Mouse (Mus musculus): ENCODE measurements around the gene Crocc. TPM values are rescaled to one million over a fixed set of nuclear protein-coding genes. Genes with fewer than 3 reads are reported as not detected.

Crocc gene
- polyA plus RNA-seq, 1 experiment from 2014 or later = 10.1 TPM

DNA sequence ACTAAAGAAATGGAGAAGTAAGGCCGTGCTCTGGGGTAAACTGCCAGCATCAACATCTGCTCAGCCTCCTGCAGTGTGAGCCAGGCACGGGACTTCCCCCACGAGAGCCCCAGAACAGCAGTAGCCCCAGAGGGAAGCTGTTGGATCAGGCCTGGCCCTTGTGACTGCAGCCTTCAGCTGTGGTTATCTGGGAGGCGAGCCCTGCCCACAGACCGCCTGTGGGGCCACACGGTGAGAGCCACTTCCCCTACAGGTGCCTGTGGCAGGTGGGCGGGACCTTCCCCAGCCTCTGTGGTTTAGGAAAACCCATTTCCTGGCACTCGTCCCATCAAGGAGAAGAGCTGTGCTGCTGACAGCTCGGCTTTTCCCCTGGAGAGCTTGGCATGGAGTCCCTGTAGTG is 76.9 kb downstream of the Crocc start:
- Histone ChIP-seq H3K9me3 (ENCODE audit: low read length) (peaks cover 3% of the 10 kb centered on the region; the same call in 1 of the 2 replicates), H3K4me1 (ENCODE audit: insufficient read depth, low read length) (peaks cover 16% of the 10 kb centered on the region), H3K4me3 (ENCODE audit: low read length) (no peak overlapping the region), H3K4me2 (replicated peaks; ENCODE audit: low read depth, low read length) (no peak overlapping the region), H3K27me3 (ENCODE audit: insufficient read depth, low read length) (no peaks in the 10 kb centered on the region), H3K36me3 (ENCODE audit: insufficient read depth, low read length) (peaks cover 10% of the 10 kb centered on the region), H3K9ac (replicated peaks; ENCODE audit: low read length) (0 out of 2 replicates have a peak overlapping the region, but pooled peaks have one; percentile 7), H3K27ac (ENCODE audit: low read length) (peak overlapping the region; percentile 21)
- 16% methylated on average over 9 of the region's 9 CpGs for WGBS
- no peak for ATAC-seq (ENCODE audit: low FRiP score, low TSS enrichment)

DNA sequence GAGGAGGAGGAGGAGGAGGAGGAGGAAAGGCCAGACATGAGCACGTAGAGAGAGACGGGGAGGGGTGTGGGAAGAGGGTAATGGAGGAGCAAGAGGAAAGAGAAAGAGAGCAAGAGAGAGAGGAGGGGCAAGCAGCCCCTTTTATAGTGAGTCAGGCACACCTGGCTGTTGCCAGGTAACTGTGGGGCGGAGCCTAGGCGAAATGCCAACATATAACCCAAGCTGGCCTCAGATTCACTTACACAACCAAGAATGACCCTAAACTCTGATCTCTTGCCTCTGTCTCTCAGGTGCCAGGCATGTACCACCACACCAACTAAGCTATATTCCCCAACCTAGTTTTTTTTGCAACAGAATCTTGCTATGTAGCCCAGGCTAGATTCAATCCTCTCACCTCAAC is 77.5 kb downstream of the Crocc start:
- ATAC-seq (ENCODE audit: low FRiP score, low TSS enrichment) = no peak
- no peak overlapping the region for H3K9ac ChIP-seq (replicated peaks; ENCODE audit: low read length)
- H3K4me3 ChIP-seq (ENCODE audit: low read length) = no peak overlapping the region
- no peaks in the 10 kb centered on the region for H3K27me3 ChIP-seq (ENCODE audit: insufficient read depth, low read length)
- H3K4me1 ChIP-seq (ENCODE audit: insufficient read depth, low read length) = peaks cover 9% of the 10 kb centered on the region
- 34% methylated on average over 4 of the region's 4 CpGs for WGBS
- peak overlapping the region; percentile 21 for H3K27ac ChIP-seq (ENCODE audit: low read length)
- H3K9me3 ChIP-seq (ENCODE audit: low read length) = peaks cover 3% of the 10 kb centered on the region; the same call in 1 of the 2 replicates
- peaks cover 10% of the 10 kb centered on the region for H3K36me3 ChIP-seq (ENCODE audit: insufficient read depth, low read length)
- no peak overlapping the region for H3K4me2 ChIP-seq (replicated peaks; ENCODE audit: low read depth, low read length)

- no peak overlapping the region for H3K27ac ChIP-seq (ENCODE audit: low read length)
- 0 out of 2 replicates have a peak, but pooled peaks cover 3% of the 10 kb centered on the region for H3K4me1 ChIP-seq (ENCODE audit: insufficient read depth, low read length)
- H3K9ac ChIP-seq (replicated peaks; ENCODE audit: low read length) = no peak overlapping the region
- peaks cover 3% of the 10 kb centered on the region; the same call in 1 of the 2 replicates for H3K9me3 ChIP-seq (ENCODE audit: low read length)
- H3K27me3 ChIP-seq (ENCODE audit: insufficient read depth, low read length) = no peaks in the 10 kb centered on the region
- H3K36me3 ChIP-seq (ENCODE audit: insufficient read depth, low read length) = peaks cover 19% of the 10 kb centered on the region
- ATAC-seq (ENCODE audit: low FRiP score, low TSS enrichment) = no peak
- 96% methylated on average over 2 of the region's 2 CpGs for WGBS
- H3K4me2 ChIP-seq (replicated peaks; ENCODE audit: low read depth, low read length) = no peak overlapping the region
- no peak overlapping the region for H3K4me3 ChIP-seq (ENCODE audit: low read length)
These were observed 78.7 kb downstream of the Crocc start for GRCm38 (mm10) chr4:140981605-140982004.

DNA sequence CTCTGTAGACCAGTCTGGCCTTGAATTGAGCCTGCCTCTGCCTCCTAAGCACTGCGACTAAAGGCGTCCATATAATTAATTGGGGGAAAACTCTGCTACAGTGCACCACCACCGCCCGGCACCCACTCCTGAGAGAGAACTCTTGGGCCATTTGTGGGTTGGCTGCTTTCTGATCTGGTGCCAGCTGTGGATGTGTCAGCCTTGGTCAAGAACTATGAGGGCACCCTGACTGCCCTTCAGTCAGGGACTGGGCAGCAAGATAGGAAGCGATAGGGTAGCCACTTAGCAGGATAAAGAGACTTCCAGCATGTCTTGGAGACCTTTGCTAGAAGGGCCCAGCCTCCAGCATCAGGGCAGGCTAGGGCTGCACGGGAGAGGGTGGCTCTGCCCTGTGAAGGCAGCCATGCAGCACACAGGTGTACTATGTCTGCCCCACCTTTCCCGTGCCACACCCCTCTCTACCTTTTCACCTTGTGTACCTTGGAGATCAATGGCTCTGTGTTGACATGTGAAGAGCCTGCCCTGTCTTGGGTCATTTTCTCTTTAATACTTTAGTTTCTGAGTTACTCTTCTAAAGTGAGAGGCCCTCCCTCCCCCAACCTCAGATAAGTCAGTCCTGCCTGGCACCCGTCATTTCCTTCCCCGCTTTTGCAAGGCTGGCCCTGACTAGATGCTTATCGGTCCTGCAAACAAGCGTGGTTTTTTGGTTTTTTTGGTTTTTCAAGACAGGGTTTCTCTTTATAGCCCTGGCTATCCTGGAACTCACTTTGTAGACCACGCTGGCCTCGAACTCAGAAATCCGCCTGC is 82.3 kb downstream of the Crocc start:
- WGBS = 87% methylated on average over 14 of the region's 14 CpGs
- ATAC-seq (ENCODE audit: low FRiP score, low TSS enrichment) = 0 out of 2 replicates have a peak, but pooled peaks have one; percentile 24
- H3K4me1 ChIP-seq (ENCODE audit: insufficient read depth, low read length) = peaks cover 7% of the 10 kb centered on the region; the same call in 1 of the 2 replicates
- no peak overlapping the region for H3K4me3 ChIP-seq (ENCODE audit: low read length)
- no peak overlapping the region for H3K27ac ChIP-seq (ENCODE audit: low read length)
- no peaks in the 10 kb centered on the region for H3K27me3 ChIP-seq (ENCODE audit: insufficient read depth, low read length)
- peaks cover 43% of the 10 kb centered on the region for H3K36me3 ChIP-seq (ENCODE audit: insufficient read depth, low read length)
- H3K9me3 ChIP-seq (ENCODE audit: low read length) = peaks cover 3% of the 10 kb centered on the region; the same call in 1 of the 2 replicates
- H3K9ac ChIP-seq (replicated peaks; ENCODE audit: low read length) = no peak overlapping the region
- H3K4me2 ChIP-seq (replicated peaks; ENCODE audit: low read depth, low read length) = no peak overlapping the region

DNA sequence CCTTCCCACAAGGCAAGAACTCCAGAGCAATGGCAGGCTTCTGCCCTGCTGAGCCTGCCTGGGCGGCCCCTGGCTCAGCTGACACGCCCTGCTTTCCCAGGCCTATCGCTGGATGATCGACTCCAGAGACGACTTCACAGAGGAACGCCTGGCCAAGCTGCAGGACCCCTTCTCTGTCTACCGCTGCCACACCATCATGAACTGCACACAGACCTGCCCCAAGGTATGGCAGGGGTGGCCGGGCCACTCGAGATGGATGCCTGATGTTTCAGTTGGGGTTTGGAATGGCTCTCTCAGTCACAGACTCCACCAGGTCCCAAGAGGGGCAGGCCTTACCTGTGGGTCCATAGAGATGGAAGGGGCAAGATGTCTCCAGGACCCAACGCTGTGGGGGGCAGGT is 83.1 kb downstream of the Crocc start:
- Histone ChIP-seq H3K27me3 (ENCODE audit: insufficient read depth, low read length) (no peaks in the 10 kb centered on the region), H3K9ac (replicated peaks; ENCODE audit: low read length) (no peak overlapping the region), H3K4me2 (replicated peaks; ENCODE audit: low read depth, low read length) (no peak overlapping the region), H3K4me1 (ENCODE audit: insufficient read depth, low read length) (peaks cover 7% of the 10 kb centered on the region; the same call in 1 of the 2 replicates), H3K4me3 (ENCODE audit: low read length) (no peak overlapping the region), H3K9me3 (ENCODE audit: low read length) (peaks cover 3% of the 10 kb centered on the region; the same call in 1 of the 2 replicates), H3K27ac (ENCODE audit: low read length) (no peak overlapping the region), H3K36me3 (ENCODE audit: insufficient read depth, low read length) (peaks cover 51% of the 10 kb centered on the region)
- WGBS = 84% methylated on average over 10 of the region's 10 CpGs
- ATAC-seq (ENCODE audit: low FRiP score, low TSS enrichment) = no peak

- WGBS = 94% methylated on average over 7 of the region's 7 CpGs
- Histone ChIP-seq H3K27ac (ENCODE audit: low read length) (no peak overlapping the region), H3K9ac (replicated peaks; ENCODE audit: low read length) (no peak overlapping the region), H3K9me3 (ENCODE audit: low read length) (no peaks in the 10 kb centered on the region), H3K27me3 (ENCODE audit: insufficient read depth, low read length) (no peaks in the 10 kb centered on the region), H3K4me3 (ENCODE audit: low read length) (no peak overlapping the region), H3K4me2 (replicated peaks; ENCODE audit: low read depth, low read length) (no peak overlapping the region), H3K36me3 (ENCODE audit: insufficient read depth, low read length) (peaks cover 64% of the 10 kb centered on the region), H3K4me1 (ENCODE audit: insufficient read depth, low read length) (peaks cover 7% of the 10 kb centered on the region; the same call in 1 of the 2 replicates)
- ATAC-seq (ENCODE audit: low FRiP score, low TSS enrichment) = no peak
These were observed 85.0 kb downstream of the Crocc start for GRCm38 (mm10) chr4:140975356-140975755.

- ATAC-seq (ENCODE audit: low FRiP score, low TSS enrichment) = no peak
- H3K9me3 ChIP-seq (ENCODE audit: low read length) = no peaks in the 10 kb centered on the region
- no peak overlapping the region for H3K27ac ChIP-seq (ENCODE audit: low read length)
- H3K4me2 ChIP-seq (replicated peaks; ENCODE audit: low read depth, low read length) = no peak overlapping the region
- H3K36me3 ChIP-seq (ENCODE audit: insufficient read depth, low read length) = peaks cover 66% of the 10 kb centered on the region
- no peak overlapping the region for H3K4me3 ChIP-seq (ENCODE audit: low read length)
- H3K27me3 ChIP-seq (ENCODE audit: insufficient read depth, low read length) = no peaks in the 10 kb centered on the region
- no peak overlapping the region for H3K9ac ChIP-seq (replicated peaks; ENCODE audit: low read length)
- 98% methylated on average over 6 of the region's 6 CpGs for WGBS
- peaks cover 7% of the 10 kb centered on the region; the same call in 1 of the 2 replicates for H3K4me1 ChIP-seq (ENCODE audit: insufficient read depth, low read length)
These were observed 85.9 kb downstream of the Crocc start for GRCm38 (mm10) chr4:140974408-140974807.

DNA sequence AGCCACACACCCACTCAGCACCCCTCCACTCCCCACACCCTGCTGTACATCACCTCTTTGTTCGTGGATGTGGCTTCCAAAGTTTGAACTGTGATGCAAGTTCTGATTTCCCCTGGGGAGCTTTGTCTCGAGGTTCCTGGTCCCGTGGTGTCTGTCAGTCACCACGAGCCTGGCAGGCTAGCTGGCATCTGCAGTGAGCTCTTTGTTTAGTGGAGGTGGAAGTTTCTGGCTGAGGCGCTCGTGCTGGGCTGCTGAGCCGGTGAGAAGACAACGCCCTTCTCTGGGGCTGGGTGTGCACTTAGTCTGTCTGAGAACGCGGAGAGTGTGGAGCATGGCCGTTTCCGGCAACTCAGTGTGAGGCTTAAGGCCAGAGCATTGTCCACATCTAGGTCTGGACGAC is 88.7 kb downstream of the Crocc start:
- H3K4me1 ChIP-seq (ENCODE audit: insufficient read depth, low read length) = peaks cover 7% of the 10 kb centered on the region; the same call in 1 of the 2 replicates
- H3K36me3 ChIP-seq (ENCODE audit: insufficient read depth, low read length) = peaks cover 50% of the 10 kb centered on the region
- H3K9ac ChIP-seq (replicated peaks; ENCODE audit: low read length) = no peak overlapping the region
- no peak overlapping the region for H3K4me3 ChIP-seq (ENCODE audit: low read length)
- no peak for ATAC-seq (ENCODE audit: low FRiP score, low TSS enrichment)
- H3K27me3 ChIP-seq (ENCODE audit: insufficient read depth, low read length) = no peaks in the 10 kb centered on the region
- H3K4me2 ChIP-seq (replicated peaks; ENCODE audit: low read depth, low read length) = no peak overlapping the region
- H3K27ac ChIP-seq (ENCODE audit: low read length) = no peak overlapping the region
- H3K9me3 ChIP-seq (ENCODE audit: low read length) = no peaks in the 10 kb centered on the region
- WGBS = 85% methylated on average over 13 of the region's 13 CpGs

DNA sequence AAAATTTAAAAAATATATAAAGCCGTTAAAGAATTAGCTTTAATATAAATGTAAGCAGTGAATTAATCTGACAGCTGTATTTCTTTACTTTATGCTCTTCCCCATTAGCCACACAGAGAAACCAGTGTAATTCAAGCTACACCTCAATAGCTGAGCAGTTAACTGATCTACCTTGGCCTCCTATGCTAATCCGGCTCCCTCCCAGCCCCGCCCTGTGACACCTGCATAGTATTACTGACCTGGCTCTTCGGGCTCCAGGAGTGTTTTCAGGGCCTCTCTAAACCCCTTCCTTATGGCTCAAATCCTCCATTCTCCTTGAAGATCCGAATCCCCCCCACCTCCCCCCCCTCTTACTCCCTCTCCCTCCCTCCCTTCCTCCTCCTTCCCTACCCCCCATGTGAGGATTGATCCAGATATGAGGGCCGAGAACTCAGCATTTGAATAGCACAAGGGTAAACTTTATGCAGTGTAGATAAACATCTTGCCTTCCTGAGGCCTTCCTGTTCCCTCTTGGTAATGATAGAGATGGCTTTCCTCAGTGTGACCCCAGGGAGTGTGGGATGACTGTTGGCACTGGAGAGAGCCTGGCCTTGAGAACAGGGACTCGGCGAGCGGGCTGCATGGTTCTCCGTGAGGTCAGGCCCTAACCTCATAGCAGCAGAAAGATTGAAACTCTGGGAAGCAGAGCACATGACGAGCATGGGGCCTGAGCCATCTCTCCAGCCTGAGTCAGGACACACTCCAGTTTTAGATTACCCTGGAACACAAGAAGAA is 92.8 kb downstream of the Crocc start:
- H3K27me3 ChIP-seq (ENCODE audit: insufficient read depth, low read length) = no peaks in the 10 kb centered on the region
- WGBS = 72% methylated on average over 11 of the region's 11 CpGs
- H3K36me3 ChIP-seq (ENCODE audit: insufficient read depth, low read length) = peaks cover 29% of the 10 kb centered on the region
- H3K4me2 ChIP-seq (replicated peaks; ENCODE audit: low read depth, low read length) = no peak overlapping the region
- no peak overlapping the region for H3K4me3 ChIP-seq (ENCODE audit: low read length)
- H3K9me3 ChIP-seq (ENCODE audit: low read length) = no peaks in the 10 kb centered on the region
- H3K4me1 ChIP-seq (ENCODE audit: insufficient read depth, low read length) = peaks cover 8% of the 10 kb centered on the region
- ATAC-seq (ENCODE audit: low FRiP score, low TSS enrichment) = no peak
- H3K9ac ChIP-seq (replicated peaks; ENCODE audit: low read length) = no peak overlapping the region
- H3K27ac ChIP-seq (ENCODE audit: low read length) = no peak overlapping the region

Measured in kidney, embryonic 16.5 days (tissue).